Mouse (Mus musculus): ENCODE results near the gene Arid1b. TPM values are rescaled to one million over a fixed set of nuclear protein-coding genes. Genes with fewer than 3 reads are reported as not detected.

The Arid1b gene
- polyA plus RNA-seq, 1 experiment from 2014 or later: 12.9 TPM

GRCm38 (mm10) chr17:5077996-5078395 is 83.9 kb downstream of the Arid1b start:
- DNase-seq (ENCODE audit: low spot score): no peak
- no peaks in the 10 kb centered on the region for H3K36me3 ChIP-seq (replicated peaks; ENCODE audit: control insufficient read depth, insufficient read depth, low read depth, low read length)
- H3K27ac ChIP-seq (replicated peaks; ENCODE audit: low read depth, low read length): no peak overlapping the region
- WGBS: 69% methylated on average over 9 of the region's 9 CpGs
- no peak for ATAC-seq (replicated peaks; ENCODE audit: insufficient number of reproducible peaks, low FRiP score, low TSS enrichment, low read depth)
- no peaks in the 10 kb centered on the region for H3K9me3 ChIP-seq (replicated peaks; ENCODE audit: control insufficient read depth, low read length)
- no peak overlapping the region for H3K4me2 ChIP-seq (ENCODE audit: low read depth, low read length)
- H3K4me1 ChIP-seq (ENCODE audit: control insufficient read depth, insufficient read depth, low read length): no peaks in the 10 kb centered on the region; the same call in 1 of the 2 replicates
- H3K9ac ChIP-seq (replicated peaks; ENCODE audit: low read length): no peak overlapping the region
- no peak overlapping the region for H3K4me3 ChIP-seq (ENCODE audit: low read depth, low read length)
- no peaks in the 10 kb centered on the region for H3K27me3 ChIP-seq (ENCODE audit: control insufficient read depth, insufficient read depth, low read length)

GRCm38 (mm10) chr17:5078576-5078975 is 84.4 kb downstream of the Arid1b start:
- Histone ChIP-seq H3K27ac (replicated peaks; ENCODE audit: low read depth, low read length) (no peak overlapping the region), H3K36me3 (replicated peaks; ENCODE audit: control insufficient read depth, insufficient read depth, low read depth, low read length) (no peaks in the 10 kb centered on the region), H3K4me3 (ENCODE audit: low read depth, low read length) (no peak overlapping the region), H3K9me3 (replicated peaks; ENCODE audit: control insufficient read depth, low read length) (no peaks in the 10 kb centered on the region), H3K4me1 (ENCODE audit: control insufficient read depth, insufficient read depth, low read length) (no peaks in the 10 kb centered on the region; the same call in 1 of the 2 replicates), H3K27me3 (ENCODE audit: control insufficient read depth, insufficient read depth, low read length) (no peaks in the 10 kb centered on the region), H3K9ac (replicated peaks; ENCODE audit: low read length) (no peak overlapping the region), H3K4me2 (ENCODE audit: low read depth, low read length) (no peak overlapping the region)
- ATAC-seq (replicated peaks; ENCODE audit: insufficient number of reproducible peaks, low FRiP score, low TSS enrichment, low read depth) (no peak), DNase-seq (ENCODE audit: low spot score) (no peak)
- WGBS: 74% methylated on average over 5 of the region's 5 CpGs

- Histone ChIP-seq H3K9ac (replicated peaks; ENCODE audit: low read length) (no peak overlapping the region), H3K9me3 (replicated peaks; ENCODE audit: control insufficient read depth, low read length) (no peaks in the 10 kb centered on the region), H3K27ac (replicated peaks; ENCODE audit: low read depth, low read length) (no peak overlapping the region), H3K4me1 (ENCODE audit: control insufficient read depth, insufficient read depth, low read length) (no peaks in the 10 kb centered on the region; the same call in 1 of the 2 replicates), H3K27me3 (ENCODE audit: control insufficient read depth, insufficient read depth, low read length) (no peaks in the 10 kb centered on the region), H3K4me3 (ENCODE audit: low read depth, low read length) (no peak overlapping the region), H3K36me3 (replicated peaks; ENCODE audit: control insufficient read depth, insufficient read depth, low read depth, low read length) (no peaks in the 10 kb centered on the region), H3K4me2 (ENCODE audit: low read depth, low read length) (no peak overlapping the region)
- ATAC-seq (replicated peaks; ENCODE audit: insufficient number of reproducible peaks, low FRiP score, low TSS enrichment, low read depth): no peak
- WGBS: 64% methylated on average over 12 of the region's 12 CpGs
- no peak for DNase-seq (ENCODE audit: low spot score)
Observed at GRCm38 (mm10) chr17:5080884-5081419, 86.8 kb downstream of the Arid1b start.

GRCm38 (mm10) chr17:5082274-5082673 is 88.1 kb downstream of the Arid1b start:
- Histone ChIP-seq H3K4me3 (ENCODE audit: low read depth, low read length) (no peak overlapping the region), H3K27me3 (ENCODE audit: control insufficient read depth, insufficient read depth, low read length) (no peaks in the 10 kb centered on the region), H3K4me1 (ENCODE audit: control insufficient read depth, insufficient read depth, low read length) (no peaks in the 10 kb centered on the region; the same call in 1 of the 2 replicates), H3K9me3 (replicated peaks; ENCODE audit: control insufficient read depth, low read length) (no peaks in the 10 kb centered on the region), H3K27ac (replicated peaks; ENCODE audit: low read depth, low read length) (no peak overlapping the region), H3K9ac (replicated peaks; ENCODE audit: low read length) (no peak overlapping the region), H3K4me2 (ENCODE audit: low read depth, low read length) (no peak overlapping the region), H3K36me3 (replicated peaks; ENCODE audit: control insufficient read depth, insufficient read depth, low read depth, low read length) (no peaks in the 10 kb centered on the region)
- WGBS: 88% methylated on average over 8 of the region's 8 CpGs
- no peak for ATAC-seq (replicated peaks; ENCODE audit: insufficient number of reproducible peaks, low FRiP score, low TSS enrichment, low read depth)
- DNase-seq (ENCODE audit: low spot score): no peak

- no peak for DNase-seq (ENCODE audit: low spot score)
- Histone ChIP-seq H3K9me3 (replicated peaks; ENCODE audit: control insufficient read depth, low read length) (no peaks in the 10 kb centered on the region), H3K36me3 (replicated peaks; ENCODE audit: control insufficient read depth, insufficient read depth, low read depth, low read length) (no peaks in the 10 kb centered on the region), H3K27ac (replicated peaks; ENCODE audit: low read depth, low read length) (no peak overlapping the region), H3K4me3 (ENCODE audit: low read depth, low read length) (no peak overlapping the region), H3K27me3 (ENCODE audit: control insufficient read depth, insufficient read depth, low read length) (no peaks in the 10 kb centered on the region), H3K4me2 (ENCODE audit: low read depth, low read length) (no peak overlapping the region), H3K9ac (replicated peaks; ENCODE audit: low read length) (no peak overlapping the region), H3K4me1 (ENCODE audit: control insufficient read depth, insufficient read depth, low read length) (no peaks in the 10 kb centered on the region; the same call in 1 of the 2 replicates)
- no peak for ATAC-seq (replicated peaks; ENCODE audit: insufficient number of reproducible peaks, low FRiP score, low TSS enrichment, low read depth)
- 85% methylated on average over 3 of the region's 3 CpGs for WGBS
Observed at GRCm38 (mm10) chr17:5083497-5083896, 89.4 kb downstream of the Arid1b start.

- WGBS: 48% methylated on average over 8 of the region's 8 CpGs
- Histone ChIP-seq H3K9me3 (replicated peaks; ENCODE audit: control insufficient read depth, low read length) (no peaks in the 10 kb centered on the region), H3K4me3 (ENCODE audit: low read depth, low read length) (no peak overlapping the region), H3K4me2 (ENCODE audit: low read depth, low read length) (no peak overlapping the region), H3K27ac (replicated peaks; ENCODE audit: low read depth, low read length) (no peak overlapping the region), H3K36me3 (replicated peaks; ENCODE audit: control insufficient read depth, insufficient read depth, low read depth, low read length) (no peaks in the 10 kb centered on the region), H3K9ac (replicated peaks; ENCODE audit: low read length) (no peak overlapping the region), H3K27me3 (ENCODE audit: control insufficient read depth, insufficient read depth, low read length) (no peaks in the 10 kb centered on the region), H3K4me1 (ENCODE audit: control insufficient read depth, insufficient read depth, low read length) (no peaks in the 10 kb centered on the region; the same call in 1 of the 2 replicates)
- DNase-seq (ENCODE audit: low spot score): no peak
- ATAC-seq (replicated peaks; ENCODE audit: insufficient number of reproducible peaks, low FRiP score, low TSS enrichment, low read depth): no peak
Observed at GRCm38 (mm10) chr17:5084139-5084538, 90.0 kb downstream of the Arid1b start.

GRCm38 (mm10) chr17:5085004-5085403 is 90.9 kb downstream of the Arid1b start:
- Histone ChIP-seq H3K4me2 (ENCODE audit: low read depth, low read length) (no peak overlapping the region), H3K27me3 (ENCODE audit: control insufficient read depth, insufficient read depth, low read length) (no peaks in the 10 kb centered on the region), H3K9ac (replicated peaks; ENCODE audit: low read length) (no peak overlapping the region), H3K4me1 (ENCODE audit: control insufficient read depth, insufficient read depth, low read length) (peaks cover 6% of the 10 kb centered on the region), H3K36me3 (replicated peaks; ENCODE audit: control insufficient read depth, insufficient read depth, low read depth, low read length) (no peaks in the 10 kb centered on the region), H3K27ac (replicated peaks; ENCODE audit: low read depth, low read length) (no peak overlapping the region), H3K4me3 (ENCODE audit: low read depth, low read length) (no peak overlapping the region), H3K9me3 (replicated peaks; ENCODE audit: control insufficient read depth, low read length) (no peaks in the 10 kb centered on the region)
- DNase-seq (ENCODE audit: low spot score): no peak
- 74% methylated on average over 6 of the region's 6 CpGs for WGBS
- no peak for ATAC-seq (replicated peaks; ENCODE audit: insufficient number of reproducible peaks, low FRiP score, low TSS enrichment, low read depth)

GRCm38 (mm10) chr17:5085942-5086341 is 91.8 kb downstream of the Arid1b start:
- WGBS: 69% methylated on average over 5 of the region's 5 CpGs
- Histone ChIP-seq H3K9ac (replicated peaks; ENCODE audit: low read length) (no peak overlapping the region), H3K4me1 (ENCODE audit: control insufficient read depth, insufficient read depth, low read length) (peaks cover 6% of the 10 kb centered on the region), H3K9me3 (replicated peaks; ENCODE audit: control insufficient read depth, low read length) (no peaks in the 10 kb centered on the region), H3K27ac (replicated peaks; ENCODE audit: low read depth, low read length) (no peak overlapping the region), H3K4me3 (ENCODE audit: low read depth, low read length) (no peak overlapping the region), H3K4me2 (ENCODE audit: low read depth, low read length) (no peak overlapping the region), H3K27me3 (ENCODE audit: control insufficient read depth, insufficient read depth, low read length) (no peaks in the 10 kb centered on the region), H3K36me3 (replicated peaks; ENCODE audit: control insufficient read depth, insufficient read depth, low read depth, low read length) (no peaks in the 10 kb centered on the region)
- no peak for ATAC-seq (replicated peaks; ENCODE audit: insufficient number of reproducible peaks, low FRiP score, low TSS enrichment, low read depth)
- DNase-seq (ENCODE audit: low spot score): no peak
